28 mouse cellular contexts compared by ENCODE assay signal in genomic region chr1:105330581-105331320, GRCm38 (mm10). TPM values are rescaled to one million over a fixed set of nuclear protein-coding genes. Genes with fewer than 3 reads are reported as not detected.
DNase-seq lines count a peak whose midpoint lies in the region; ATAC-seq and TF ChIP-seq lines count a peak whose summit lies in the region.
"Had no signal": no experiment of that assay in that cellular context is flagged by ENCODE, and none has a peak within 500 bp of the region (broad histone marks: within the 10 kb centered on the region; RNA-seq: fewer than 3 reads in every experiment).

No protein-coding gene starts in this region.

- no peaks in the 10 kb centered on the region for H3K9me3 ChIP-seq in midbrain, embryonic 11.5 days (ENCODE audit: control insufficient read depth, low read length)
- no peaks in the 10 kb centered on the region for H3K9me3 ChIP-seq in midbrain, embryonic 16.5 days (replicated peaks; ENCODE audit: control insufficient read depth, low read length, poor library complexity, severe bottlenecking)
- H3K9me3 ChIP-seq: embryonic facial prominence, embryonic 12.5 days; heart, embryonic 10.5 days; heart, embryonic 15.5 days; hindbrain, embryonic 12.5 days; intestine, embryonic 15.5 days; limb, embryonic 12.5 days; liver, embryonic 15.5 days; neural tube, embryonic 13.5 days; stomach, embryonic 15.5 days had no signal

- intact Hi-C loops in heart, adult 2 months (cut with DNase I), result no loop called here

- H3K4me3 ChIP-seq in midbrain, embryonic 11.5 days (ENCODE audit: low read depth, low read length), result no peak overlapping the region
- no peak overlapping the region for H3K4me3 ChIP-seq in midbrain, embryonic 16.5 days (ENCODE audit: low read depth, low read length)
- H3K4me3 ChIP-seq in heart, adult 2 months, result no peak overlapping the region
- H3K4me3 ChIP-seq: embryonic facial prominence, embryonic 12.5 days; heart, embryonic 10.5 days; heart, embryonic 15.5 days; hindbrain, embryonic 12.5 days; intestine, embryonic 15.5 days; layer of hippocampus, adult 2 months; left cerebral cortex, adult 2 months; limb, embryonic 12.5 days; liver, embryonic 15.5 days; neural tube, embryonic 13.5 days; stomach, embryonic 15.5 days had no signal

- no peak for TF ChIP-seq POLR2A in heart, adult 2 months (IDR thresholded peaks at IDR 0.05; ENCODE audit: insufficient read depth, low read depth, low read length)

- no peaks in the 10 kb centered on the region for H3K36me3 ChIP-seq in midbrain, embryonic 11.5 days (ENCODE audit: control insufficient read depth, insufficient read depth, low read length)
- H3K36me3 ChIP-seq in midbrain, embryonic 16.5 days (ENCODE audit: control insufficient read depth, insufficient read depth, low read length), result no peaks in the 10 kb centered on the region
- H3K36me3 ChIP-seq in heart, adult 2 months (ENCODE audit: control insufficient read depth, insufficient read depth, low read length), result no peaks in the 10 kb centered on the region
- H3K36me3 ChIP-seq: embryonic facial prominence, embryonic 12.5 days; heart, embryonic 10.5 days; heart, embryonic 15.5 days; hindbrain, embryonic 12.5 days; intestine, embryonic 15.5 days; limb, embryonic 12.5 days; liver, embryonic 15.5 days; neural tube, embryonic 13.5 days; stomach, embryonic 15.5 days had no signal

- H3K27ac ChIP-seq in midbrain, embryonic 11.5 days (ENCODE audit: low read depth, low read length), result no peak overlapping the region
- H3K27ac ChIP-seq in midbrain, embryonic 16.5 days (ENCODE audit: low read length), result 0 out of 2 replicates have a peak overlapping the region, but pooled peaks have one; percentile 2
- H3K27ac ChIP-seq in heart, adult 2 months, result no peak overlapping the region
- H3K27ac ChIP-seq: embryonic facial prominence, embryonic 12.5 days; heart, embryonic 10.5 days; heart, embryonic 15.5 days; hindbrain, embryonic 12.5 days; hindbrain, postnatal 0 days; intestine, embryonic 15.5 days; layer of hippocampus, adult 2 months; left cerebral cortex, adult 2 months; limb, embryonic 12.5 days; liver, embryonic 15.5 days; neural tube, embryonic 13.5 days; stomach, embryonic 15.5 days had no signal

- H3K79me2 ChIP-seq in heart, adult 2 months (replicated peaks; ENCODE audit: control insufficient read depth, insufficient read depth, low read length), result no peaks in the 10 kb centered on the region

- no peak for TF ChIP-seq CTCF in heart, adult 2 months (IDR thresholded peaks at IDR 0.05)

- no peak for TF ChIP-seq EP300 in heart, adult 2 months (IDR thresholded peaks at IDR 0.05; ENCODE audit: insufficient read depth, low read depth, low read length)

- H3K4me2 ChIP-seq in midbrain, embryonic 11.5 days, result no peak overlapping the region
- H3K4me2 ChIP-seq in midbrain, embryonic 16.5 days (ENCODE audit: low read length), result no peak overlapping the region
- H3K4me2 ChIP-seq: embryonic facial prominence, embryonic 12.5 days; heart, embryonic 15.5 days; hindbrain, embryonic 12.5 days; intestine, embryonic 15.5 days; limb, embryonic 12.5 days; liver, embryonic 15.5 days; lung, embryonic 14.5 days; neural tube, embryonic 13.5 days; stomach, embryonic 15.5 days had no signal

- H3K27me3 ChIP-seq in midbrain, embryonic 11.5 days (ENCODE audit: control insufficient read depth, insufficient read depth, low read length), result no peaks in the 10 kb centered on the region
- no peaks in the 10 kb centered on the region for H3K27me3 ChIP-seq in midbrain, embryonic 16.5 days (ENCODE audit: control insufficient read depth, insufficient read depth, low read depth, low read length)
- no peaks in the 10 kb centered on the region for H3K27me3 ChIP-seq in heart, adult 2 months (ENCODE audit: control insufficient read depth, insufficient read depth, low read length)
- H3K27me3 ChIP-seq: embryonic facial prominence, embryonic 12.5 days; heart, embryonic 15.5 days; hindbrain, embryonic 12.5 days; intestine, embryonic 15.5 days; limb, embryonic 12.5 days; liver, embryonic 15.5 days; neural tube, embryonic 13.5 days; Patski; stomach, embryonic 15.5 days had no signal

- H3K9ac ChIP-seq in midbrain, embryonic 11.5 days (ENCODE audit: low read length), result no peak overlapping the region
- H3K9ac ChIP-seq in midbrain, embryonic 16.5 days (ENCODE audit: low read depth, low read length), result no peak overlapping the region
- no peak overlapping the region for H3K9ac ChIP-seq in heart, adult 2 months (ENCODE audit: low read depth, low read length)
- H3K9ac ChIP-seq: embryonic facial prominence, embryonic 12.5 days; heart, embryonic 15.5 days; hindbrain, embryonic 12.5 days; intestine, embryonic 15.5 days; limb, embryonic 12.5 days; liver, embryonic 15.5 days; lung, embryonic 14.5 days; neural tube, embryonic 13.5 days; stomach, embryonic 15.5 days had no signal

- peak; percentile 39 for DNase-seq in cerebellum, adult 9-11 months
- DNase-seq in cerebellum, adult 11 months, result no peak
- peak; percentile 63 for DNase-seq in Muller cell, postnatal 12 days (ENCODE audit: inconsistent ontology term)
- DNase-seq in midbrain, embryonic 11.5 days (ENCODE audit: low spot score, missing footprints), result peak; percentile 81
- no peak for DNase-seq in heart, adult 2 months
- DNase-seq: adrenal gland, postnatal 10 days; B cell, adult 2 months; embryo, embryonic 11 days; gastrocnemius, postnatal 14 days; kidney, postnatal 25 days; lung, embryonic 14.5 days; lung, postnatal 14 days had no signal

- ATAC-seq in midbrain, embryonic 11.5 days (ENCODE audit: low FRiP score), result peak; percentile 41; the same call in 1 of the 2 replicates
- 0 out of 2 replicates have a peak, but pooled peaks have one; percentile 16 for ATAC-seq in midbrain, embryonic 16.5 days
- ATAC-seq: forebrain, embryonic 14.5 days; hindbrain, postnatal 0 days; intestine, embryonic 15.5 days; Patski had no signal

- peaks cover 16% of the 10 kb centered on the region for H3K4me1 ChIP-seq in midbrain, embryonic 11.5 days (ENCODE audit: control insufficient read depth, insufficient read depth, low read length)
- peaks cover 2% of the 10 kb centered on the region; the same call in 1 of the 2 replicates for H3K4me1 ChIP-seq in midbrain, embryonic 16.5 days (ENCODE audit: control insufficient read depth, insufficient read depth, low read length)
- H3K4me1 ChIP-seq in heart, adult 2 months (ENCODE audit: control insufficient read depth, insufficient read depth, low read length), result no peaks in the 10 kb centered on the region
- H3K4me1 ChIP-seq: embryonic facial prominence, embryonic 12.5 days; heart, embryonic 10.5 days; heart, embryonic 15.5 days; hindbrain, embryonic 12.5 days; intestine, embryonic 15.5 days; limb, embryonic 12.5 days; liver, embryonic 15.5 days; neural tube, embryonic 13.5 days; stomach, embryonic 15.5 days had no signal

- 69% methylated on average over 5 of the region's 5 CpGs for WGBS in midbrain, embryonic 11.5 days
- 66% methylated on average over 5 of the region's 5 CpGs for WGBS in midbrain, embryonic 16.5 days
- 84% methylated on average over 5 of the region's 5 CpGs for WGBS in heart, adult 2 months

RNA-seq across cellular contexts. Expression of gene Rnf152, which starts 25.8 kb away (rescaled TPM):
- 2.4 and 2.8 TPM in 2 replicates for polyA plus RNA-seq in midbrain, embryonic 11.5 days (2014; fragmentation: Nextera tagmentation; extraction: Ambion mirVana)
- polyA plus RNA-seq in midbrain, embryonic 16.5 days (2015; fragmentation: Nextera tagmentation; extraction: Ambion mirVana), result 26.7 and 29.6 TPM in 2 replicates
- total RNA-seq in heart, adult 2 months (2021), result 1 to 10 TPM; 1.0 to 1.1 TPM
- polyA plus RNA-seq in heart, adult 2 months (2012; rRNA removed), result 0.76 and 0.78 TPM in 2 replicates
- total RNA-seq: granulocyte monocyte progenitor cell, adult 5-6 weeks had no signal

Comparison
In these comparisons a context has a peak if more than half of its experiments do, and no peak if none do; other contexts are left out.
1. DNase-seq: peak in cerebellum, adult 9-11 months (single experiment), Muller cell, postnatal 12 days (single experiment) and midbrain, embryonic 11.5 days (single experiment); none in cerebellum, adult 11 months (single experiment) and heart, adult 2 months (0 of 2).